Mouse (Mus musculus): Measurements from ENCODE around the gene Fcho1. TPM values are rescaled to one million over a fixed set of nuclear protein-coding genes. Genes with fewer than 3 reads are reported as not detected.

Fcho1 gene
- polyA plus RNA-seq, 1 experiment from 2014 or later: 107 TPM

DNA sequence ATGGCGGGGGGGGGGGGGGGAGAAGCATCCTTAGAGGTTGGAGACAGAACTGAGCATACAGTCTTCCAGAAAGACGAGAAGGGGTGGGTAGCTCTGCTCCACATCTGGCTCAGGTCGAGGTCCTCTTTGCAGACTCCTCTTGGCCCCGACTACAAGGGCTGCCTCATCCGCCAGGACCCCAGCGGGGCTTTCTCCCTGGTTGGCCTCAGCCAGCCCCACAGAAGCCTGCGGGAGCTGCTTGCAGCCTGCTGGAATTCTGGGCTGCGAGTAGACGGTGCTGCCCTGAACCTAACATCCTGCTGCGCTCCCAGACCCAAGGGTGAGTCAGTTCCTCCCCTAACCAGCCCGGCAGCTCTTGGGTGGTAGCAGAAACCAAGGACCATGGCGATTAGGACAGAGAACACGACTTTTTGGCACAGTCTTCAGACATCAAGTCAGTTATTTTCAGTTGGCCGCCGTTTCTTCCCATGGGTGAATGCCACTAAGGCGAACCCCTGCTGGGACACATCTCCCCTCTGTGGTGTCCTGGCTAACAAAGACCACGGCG is 44.1 kb downstream of the Fcho1 start:
- no peak overlapping the region for H3K4me2 ChIP-seq (ENCODE audit: low read length)
- H3K9ac ChIP-seq (ENCODE audit: low read depth, low read length): no peak overlapping the region
- no peak overlapping the region for H3K4me3 ChIP-seq (ENCODE audit: low read depth, low read length)
- peaks cover 13% of the 10 kb centered on the region for H3K4me1 ChIP-seq (ENCODE audit: control insufficient read depth, insufficient read depth, low read length)
- no peaks in the 10 kb centered on the region for H3K9me3 ChIP-seq (replicated peaks; ENCODE audit: control insufficient read depth, low read length, poor library complexity, severe bottlenecking)
- no peak overlapping the region for H3K27ac ChIP-seq (ENCODE audit: low read length)
- H3K27me3 ChIP-seq (ENCODE audit: control insufficient read depth, insufficient read depth, low read depth, low read length): peaks cover 81% of the 10 kb centered on the region
- H3K36me3 ChIP-seq (ENCODE audit: control insufficient read depth, insufficient read depth, low read length): no peaks in the 10 kb centered on the region
- 4% methylated on average over 18 of the region's 18 CpGs for WGBS
- no peak for ATAC-seq

DNA sequence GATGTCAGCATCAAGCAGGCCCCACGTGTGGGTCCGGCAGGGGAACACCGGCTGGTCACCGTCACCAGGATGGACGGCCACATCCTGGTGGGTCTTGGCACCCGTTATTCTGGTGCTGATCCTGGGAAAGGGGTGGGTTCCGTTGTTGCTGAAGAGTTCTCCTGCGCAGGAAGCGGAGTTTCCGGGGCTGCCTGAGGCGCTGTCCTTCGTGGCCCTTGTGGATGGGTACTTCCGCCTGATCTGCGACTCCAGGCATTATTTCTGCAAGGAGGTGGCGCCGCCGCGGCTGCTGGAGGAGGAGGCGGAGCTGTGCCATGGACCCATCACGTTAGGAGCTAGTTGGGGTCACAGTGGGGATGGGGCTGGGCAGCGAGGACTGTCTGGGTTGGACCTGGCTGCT is 45.0 kb downstream of the Fcho1 start:
- Histone ChIP-seq H3K4me3 (ENCODE audit: low read depth, low read length) (no peak overlapping the region), H3K4me2 (ENCODE audit: low read length) (no peak overlapping the region)
- ATAC-seq: no peak

DNA sequence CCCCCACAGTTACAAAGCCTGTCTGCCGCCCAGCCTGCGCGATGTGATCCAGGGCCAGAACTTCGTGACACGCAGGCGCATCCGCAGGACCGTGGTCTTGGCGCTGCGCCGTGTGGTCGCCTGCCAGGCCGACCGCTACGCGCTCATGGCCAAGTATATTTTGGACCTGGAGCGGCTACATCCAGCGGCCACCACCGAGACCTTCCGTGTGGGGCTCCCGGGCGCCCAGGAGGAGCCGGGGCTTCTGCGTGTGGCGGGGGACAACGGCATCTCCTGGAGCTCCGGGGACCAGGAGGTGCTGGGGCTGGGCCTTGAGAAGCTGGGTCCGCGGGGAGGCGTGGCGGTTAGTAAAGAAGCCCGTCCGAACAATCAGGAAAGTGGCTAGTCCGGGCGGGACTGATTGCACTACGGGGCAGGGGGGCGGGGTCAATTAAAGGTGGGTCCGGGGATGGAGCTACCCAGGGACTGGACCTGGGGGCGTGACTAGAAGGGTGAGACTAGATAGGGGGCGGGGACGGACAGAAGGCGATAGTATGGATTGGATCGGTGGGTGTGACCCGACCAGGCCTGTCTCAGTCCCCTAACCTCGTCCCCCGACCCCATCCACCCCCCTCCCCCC is 45.9 kb downstream of the Fcho1 start:
- H3K4me3 ChIP-seq (ENCODE audit: low read depth, low read length): peak overlapping the region; percentile 36
- ATAC-seq: no peak
- H3K9me3 ChIP-seq (replicated peaks; ENCODE audit: control insufficient read depth, low read length, poor library complexity, severe bottlenecking): no peaks in the 10 kb centered on the region
- peak overlapping the region; percentile 64 for H3K4me2 ChIP-seq (ENCODE audit: low read length)
- peak overlapping the region; percentile 63 for H3K9ac ChIP-seq (ENCODE audit: low read depth, low read length)
- no peak overlapping the region for H3K27ac ChIP-seq (ENCODE audit: low read length)
- H3K4me1 ChIP-seq (ENCODE audit: control insufficient read depth, insufficient read depth, low read length): peaks cover 13% of the 10 kb centered on the region
- 1% methylated on average over 45 of the region's 46 CpGs for WGBS
- peaks cover 64% of the 10 kb centered on the region for H3K27me3 ChIP-seq (ENCODE audit: control insufficient read depth, insufficient read depth, low read depth, low read length)
- H3K36me3 ChIP-seq (ENCODE audit: control insufficient read depth, insufficient read depth, low read length): no peaks in the 10 kb centered on the region

More for the DNA sequence above, 45.0 kb downstream of the Fcho1 start:
- Histone ChIP-seq H3K4me1 (ENCODE audit: control insufficient read depth, insufficient read depth, low read length) (peaks cover 13% of the 10 kb centered on the region), H3K36me3 (ENCODE audit: control insufficient read depth, insufficient read depth, low read length) (no peaks in the 10 kb centered on the region), H3K9me3 (replicated peaks; ENCODE audit: control insufficient read depth, low read length, poor library complexity, severe bottlenecking) (no peaks in the 10 kb centered on the region), H3K27ac (ENCODE audit: low read length) (no peak overlapping the region), H3K9ac (ENCODE audit: low read depth, low read length) (no peak overlapping the region), H3K27me3 (ENCODE audit: control insufficient read depth, insufficient read depth, low read depth, low read length) (peaks cover 72% of the 10 kb centered on the region)
- WGBS: 4% methylated on average over 21 of the region's 21 CpGs

DNA sequence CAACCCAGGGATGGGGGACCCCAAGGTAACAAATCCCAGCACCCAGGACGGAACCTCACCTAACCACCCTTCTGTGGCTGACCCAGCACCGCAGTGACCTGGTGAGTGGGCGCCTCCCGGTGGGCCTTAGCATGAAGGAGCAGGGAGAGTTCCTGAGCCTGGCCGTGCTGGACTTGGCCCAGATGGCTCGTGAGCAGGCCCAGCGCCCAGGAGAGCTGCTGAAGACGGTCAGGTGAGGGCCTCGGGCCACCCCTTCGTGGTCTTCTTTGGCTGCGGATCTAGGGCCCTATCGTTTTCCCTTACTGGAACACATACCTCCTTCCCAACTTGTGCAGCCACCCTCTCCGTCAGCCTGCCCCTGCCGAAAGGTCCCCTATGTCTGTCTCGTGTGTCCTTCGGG is 46.4 kb downstream of the Fcho1 start:
- 17% methylated on average over 16 of the region's 16 CpGs for WGBS
- no peak for ATAC-seq
- Histone ChIP-seq H3K36me3 (ENCODE audit: control insufficient read depth, insufficient read depth, low read length) (no peaks in the 10 kb centered on the region), H3K27me3 (ENCODE audit: control insufficient read depth, insufficient read depth, low read depth, low read length) (peaks cover 59% of the 10 kb centered on the region), H3K27ac (ENCODE audit: low read length) (no peak overlapping the region), H3K9ac (ENCODE audit: low read depth, low read length) (peak overlapping the region; percentile 63; the same call in 1 of the 2 replicates), H3K9me3 (replicated peaks; ENCODE audit: control insufficient read depth, low read length, poor library complexity, severe bottlenecking) (no peaks in the 10 kb centered on the region), H3K4me3 (ENCODE audit: low read depth, low read length) (peak overlapping the region; percentile 36), H3K4me2 (ENCODE audit: low read length) (peak overlapping the region; percentile 64), H3K4me1 (ENCODE audit: control insufficient read depth, insufficient read depth, low read length) (peaks cover 13% of the 10 kb centered on the region)

DNA sequence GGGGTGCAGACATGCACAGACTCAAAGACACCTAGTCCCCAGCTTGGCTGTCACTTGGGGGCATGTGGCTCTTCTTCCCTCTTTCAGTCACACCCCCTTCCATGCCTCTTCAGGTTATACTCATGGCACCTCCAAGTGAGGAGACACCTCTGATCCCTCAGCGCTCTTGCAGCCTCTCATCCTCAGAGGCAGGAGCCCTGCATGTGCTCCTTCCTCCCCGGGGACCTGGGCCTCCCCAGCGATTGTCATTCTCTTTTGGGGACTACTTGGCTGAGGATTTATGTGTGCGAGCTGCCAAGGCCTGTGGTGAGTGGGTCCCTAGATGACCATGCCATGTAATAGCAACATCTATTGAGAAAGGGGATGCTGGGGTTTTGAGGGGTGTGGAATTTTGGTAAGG is 47.3 kb downstream of the Fcho1 start:
- ATAC-seq: no peak
- H3K9ac ChIP-seq (ENCODE audit: low read depth, low read length): no peak overlapping the region

DNA sequence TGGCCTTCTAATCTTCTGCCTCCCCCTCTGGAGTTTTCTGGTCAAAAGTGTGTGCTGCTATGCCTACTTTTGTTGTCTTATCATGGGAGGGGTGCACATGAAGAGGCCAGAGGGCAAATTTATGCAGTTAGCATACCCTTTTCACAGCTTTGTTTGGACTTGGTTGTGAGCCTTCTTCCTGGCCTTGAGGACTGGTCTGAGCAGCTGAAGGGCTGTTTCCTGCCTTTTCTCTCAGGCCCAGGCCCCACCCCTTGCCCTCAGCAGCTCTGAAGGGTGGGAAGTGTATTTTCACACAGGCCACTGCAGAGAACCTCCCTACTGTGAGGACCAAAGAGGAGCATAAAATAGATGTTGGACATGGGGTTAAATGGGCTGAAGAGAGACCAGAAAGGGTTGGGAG is 48.0 kb downstream of the Fcho1 start:
- Histone ChIP-seq H3K4me2 (ENCODE audit: low read length) (no peak overlapping the region), H3K27me3 (ENCODE audit: control insufficient read depth, insufficient read depth, low read depth, low read length) (peaks cover 43% of the 10 kb centered on the region), H3K36me3 (ENCODE audit: control insufficient read depth, insufficient read depth, low read length) (no peaks in the 10 kb centered on the region), H3K4me3 (ENCODE audit: low read depth, low read length) (no peak overlapping the region), H3K9me3 (replicated peaks; ENCODE audit: control insufficient read depth, low read length, poor library complexity, severe bottlenecking) (no peaks in the 10 kb centered on the region), H3K4me1 (ENCODE audit: control insufficient read depth, insufficient read depth, low read length) (peaks cover 13% of the 10 kb centered on the region), H3K9ac (ENCODE audit: low read depth, low read length) (no peak overlapping the region), H3K27ac (ENCODE audit: low read length) (no peak overlapping the region)
- no peak for ATAC-seq

More for the DNA sequence above, 47.3 kb downstream of the Fcho1 start:
- Histone ChIP-seq H3K4me3 (ENCODE audit: low read depth, low read length) (no peak overlapping the region), H3K9me3 (replicated peaks; ENCODE audit: control insufficient read depth, low read length, poor library complexity, severe bottlenecking) (no peaks in the 10 kb centered on the region), H3K4me2 (ENCODE audit: low read length) (no peak overlapping the region), H3K27ac (ENCODE audit: low read length) (no peak overlapping the region), H3K4me1 (ENCODE audit: control insufficient read depth, insufficient read depth, low read length) (peaks cover 13% of the 10 kb centered on the region), H3K36me3 (ENCODE audit: control insufficient read depth, insufficient read depth, low read length) (no peaks in the 10 kb centered on the region), H3K27me3 (ENCODE audit: control insufficient read depth, insufficient read depth, low read depth, low read length) (peaks cover 50% of the 10 kb centered on the region)
- 50% methylated on average over 4 of the region's 4 CpGs for WGBS

DNA sequence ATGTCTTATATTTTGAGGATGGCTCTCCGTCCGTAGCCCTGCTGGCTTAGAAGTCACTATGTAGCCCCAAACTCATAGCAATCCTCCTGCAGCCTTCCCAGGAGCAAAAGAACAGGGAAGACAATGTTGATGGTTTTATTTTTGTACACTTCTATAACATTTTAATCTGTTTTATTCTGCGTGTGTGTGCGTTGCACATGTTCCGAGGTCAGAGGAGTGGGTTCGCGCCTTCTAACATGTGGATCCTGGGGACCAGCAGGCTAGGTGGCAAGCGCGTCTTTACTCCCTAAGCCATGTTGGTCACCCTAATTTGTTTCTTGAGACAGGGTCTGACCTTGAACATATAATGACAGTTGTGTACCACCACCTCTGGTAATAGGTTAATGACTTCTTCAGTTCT is 48.7 kb downstream of the Fcho1 start:
- WGBS: 56% methylated on average over 9 of the region's 9 CpGs
- Histone ChIP-seq H3K4me2 (ENCODE audit: low read length) (peak overlapping the region; percentile 65), H3K4me1 (ENCODE audit: control insufficient read depth, insufficient read depth, low read length) (peaks cover 19% of the 10 kb centered on the region), H3K36me3 (ENCODE audit: control insufficient read depth, insufficient read depth, low read length) (no peaks in the 10 kb centered on the region), H3K4me3 (ENCODE audit: low read depth, low read length) (peak overlapping the region; percentile 76), H3K27me3 (ENCODE audit: control insufficient read depth, insufficient read depth, low read depth, low read length) (peaks cover 36% of the 10 kb centered on the region), H3K9me3 (replicated peaks; ENCODE audit: control insufficient read depth, low read length, poor library complexity, severe bottlenecking) (no peaks in the 10 kb centered on the region), H3K27ac (ENCODE audit: low read length) (peak overlapping the region; percentile 78; the same call in 1 of the 2 replicates), H3K9ac (ENCODE audit: low read depth, low read length) (no peak overlapping the region)
- ATAC-seq: no peak

DNA sequence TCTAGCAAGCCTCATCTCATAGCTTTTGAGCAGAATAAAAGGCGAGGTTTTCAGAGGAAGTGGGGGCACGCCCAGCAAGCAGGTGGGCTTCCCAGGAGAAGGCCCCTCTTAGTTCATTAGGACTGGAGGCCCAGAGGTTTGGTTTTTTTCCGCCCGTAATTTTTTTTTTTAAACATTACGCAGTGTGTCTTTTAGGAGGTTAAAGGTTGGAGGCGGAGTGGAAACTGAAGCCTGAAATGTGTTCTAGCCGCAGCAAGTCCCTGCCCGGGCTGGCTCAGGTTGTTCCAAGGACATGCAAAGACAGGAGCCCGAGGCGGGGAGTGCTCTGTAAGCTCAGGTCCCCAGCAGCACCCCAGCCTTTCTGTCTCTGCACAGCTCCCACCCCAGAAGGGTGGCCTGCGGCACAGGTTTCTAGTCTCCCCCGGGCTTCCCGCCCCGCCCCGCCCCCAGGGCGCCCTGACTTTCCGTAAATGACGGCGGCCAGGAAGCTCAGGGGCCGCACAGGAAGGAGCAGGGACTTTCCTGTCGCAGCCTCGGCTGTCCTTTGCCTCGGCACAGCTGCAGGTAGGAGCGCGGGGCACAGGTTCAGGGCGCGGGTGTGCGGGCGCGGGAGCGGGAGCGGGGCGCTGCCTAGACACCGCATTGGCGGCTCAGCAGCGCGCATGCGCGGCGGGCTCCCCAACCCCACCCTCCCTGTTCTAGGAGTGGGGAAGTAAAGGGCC is 49.3 kb downstream of the Fcho1 start, which contains the start of gene Jak3:
Gene Jak3 (plus strand): TSS at position 277 of the 722 bp plus-strand sequence.
- peak within 1 kb of the TSS; percentile 65 for H3K4me2 ChIP-seq (ENCODE audit: low read length)
- peak within 1 kb of the TSS; percentile 90 for H3K9ac ChIP-seq (ENCODE audit: low read depth, low read length)
- WGBS: 2% methylated on average over 39 of the region's 40 CpGs
- H3K27me3 ChIP-seq (ENCODE audit: control insufficient read depth, insufficient read depth, low read depth, low read length): peaks cover 31% of the 10 kb centered on the region
- H3K4me3 ChIP-seq (ENCODE audit: low read depth, low read length): peak within 1 kb of the TSS; percentile 76
- ATAC-seq: peak; percentile 46
- H3K27ac ChIP-seq (ENCODE audit: low read length): peak within 1 kb of the TSS; percentile 78
- H3K9me3 ChIP-seq (replicated peaks; ENCODE audit: control insufficient read depth, low read length, poor library complexity, severe bottlenecking): no peaks in the 10 kb centered on the region
- no peaks in the 10 kb centered on the region for H3K36me3 ChIP-seq (ENCODE audit: control insufficient read depth, insufficient read depth, low read length)
- peaks cover 20% of the 10 kb centered on the region for H3K4me1 ChIP-seq (ENCODE audit: control insufficient read depth, insufficient read depth, low read length)

DNA sequence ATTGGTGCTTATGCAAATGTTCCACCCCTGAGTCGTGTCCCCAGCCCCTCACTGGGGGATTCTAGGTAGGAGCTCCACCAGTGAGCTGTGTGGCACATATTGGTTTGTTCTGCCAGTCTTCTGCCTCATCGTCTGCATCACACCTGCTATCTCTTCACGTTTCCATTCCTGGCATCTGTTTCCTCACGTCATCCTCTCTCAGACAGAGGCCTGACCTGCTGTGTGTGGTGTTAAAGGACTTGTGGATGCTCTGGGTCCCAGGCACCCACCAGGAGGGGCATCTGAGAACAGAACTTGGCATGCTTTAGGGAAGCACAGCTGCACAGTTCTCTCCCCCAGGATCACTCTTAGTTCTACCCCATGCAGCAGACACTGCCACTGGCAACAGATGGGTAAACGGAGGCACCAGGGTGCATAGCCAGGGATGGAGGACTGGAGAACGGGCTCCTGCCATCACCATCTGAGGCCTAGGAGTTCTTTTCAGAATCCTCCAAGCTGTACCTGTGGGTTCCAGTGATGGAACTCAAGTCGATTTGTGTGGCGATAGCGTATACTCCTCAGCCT is 50.0 kb downstream of the Fcho1 start:
- peaks cover 20% of the 10 kb centered on the region for H3K4me1 ChIP-seq (ENCODE audit: control insufficient read depth, insufficient read depth, low read length)
- peak overlapping the region; percentile 76 for H3K4me3 ChIP-seq (ENCODE audit: low read depth, low read length)
- no peak for ATAC-seq
- H3K27me3 ChIP-seq (ENCODE audit: control insufficient read depth, insufficient read depth, low read depth, low read length): peaks cover 25% of the 10 kb centered on the region
- peak overlapping the region; percentile 65 for H3K4me2 ChIP-seq (ENCODE audit: low read length)
- no peaks in the 10 kb centered on the region for H3K9me3 ChIP-seq (replicated peaks; ENCODE audit: control insufficient read depth, low read length, poor library complexity, severe bottlenecking)
- H3K9ac ChIP-seq (ENCODE audit: low read depth, low read length): peak overlapping the region; percentile 90
- no peaks in the 10 kb centered on the region for H3K36me3 ChIP-seq (ENCODE audit: control insufficient read depth, insufficient read depth, low read length)
- WGBS: 28% methylated on average over 9 of the region's 9 CpGs
- peak overlapping the region; percentile 78; the same call in 1 of the 2 replicates for H3K27ac ChIP-seq (ENCODE audit: low read length)
